Mouse (Mus musculus) embryonic facial prominence, embryonic 11.5 days (tissue): Measurements from ENCODE around the gene Psmd12. TPM values are rescaled to one million over a fixed set of nuclear protein-coding genes. Genes with fewer than 3 reads are reported as not detected.

Experiments used
- ATAC-seq: fragments of 200-750 bp; cut with Nextera tagmentation; replicated peaks from 2 replicates; pipeline ENCODE4 v1.8.0; 2017; ENCODE audit warnings: low read depth; ENCODE audit not compliant: insufficient number of reproducible peaks, low FRiP score, low TSS enrichment
- DNase-seq: peaks from one replicate; pipeline ENCODE4 v3.0.0-alpha.2; 2015; ENCODE audit warnings: low spot score
- H3K27ac ChIP-seq: fragments of 300-500 bp; sonication (generic); replicated peaks from 2 replicates; pipeline ENCODE4 v1.5.1; 2014; ENCODE audit warnings: mild to moderate bottlenecking, low read depth, low read length, control low read depth
- H3K27me3 ChIP-seq: fragments of 300-500 bp; sonication (generic); 2 replicates; pipeline ENCODE4 v1.6.1; 2014; ENCODE audit warnings: mild to moderate bottlenecking, low read length, moderate library complexity, mixed read lengths; ENCODE audit not compliant: control insufficient read depth, insufficient read depth
- H3K36me3 ChIP-seq: fragments of 300-500 bp; sonication (generic); replicated peaks from 2 replicates; pipeline ENCODE4 v1.6.1; 2014; ENCODE audit warnings: low read depth, mild to moderate bottlenecking, low read length, moderate library complexity, mixed read lengths; ENCODE audit not compliant: control insufficient read depth, insufficient read depth
- H3K4me1 ChIP-seq: fragments of 300-500 bp; sonication (generic); 2 replicates; pipeline ENCODE4 v1.6.1; 2014; ENCODE audit warnings: low read length, mixed read lengths; ENCODE audit not compliant: control insufficient read depth, insufficient read depth
- H3K4me2 ChIP-seq: fragments of 300-500 bp; sonication (generic); 2 replicates; pipeline ENCODE4 v1.6.1; 2014; ENCODE audit warnings: low read depth, mild to moderate bottlenecking, control low read depth, low read length, moderate library complexity
- H3K4me3 ChIP-seq: fragments of 300-500 bp; sonication (generic); 2 replicates; pipeline ENCODE4 v1.5.1; 2014; ENCODE audit warnings: low read depth, low read length, control low read depth
- H3K9ac ChIP-seq: fragments of 300-500 bp; sonication (generic); replicated peaks from 2 replicates; pipeline ENCODE4 v1.6.1; 2014; ENCODE audit warnings: mild to moderate bottlenecking, control low read depth, low read length
- H3K9me3 ChIP-seq: fragments of 300-500 bp; sonication (generic); replicated peaks from 2 replicates; pipeline ENCODE4 v1.6.1; 2016; ENCODE audit warnings: mild to moderate bottlenecking, low read length, inconsistent platforms, mixed read lengths; ENCODE audit not compliant: control insufficient read depth
- WGBS: fragments of 180-500 bp; shearing (Covaris S2); extraction: QIAGEN DNeasy Blood & Tissue Kit; methylation state at CpG from one replicate; pipeline ENCODE4 v1.1.7; 2014; 5-methylcytosine and 5-hydroxymethylcytosine counted together
- polyA plus RNA-seq: library from polyadenylated mRNA; unstranded; fragments of >200 nt; fragmentation: Nextera tagmentation; extraction: Ambion mirVana; gene quantifications from 2 replicates; pipeline ENCODE4 v1.2.1, GENCODE M21; 2014

Gene Psmd12
- polyA plus RNA-seq, 1 experiment from 2014 or later: 238 TPM

DNA sequence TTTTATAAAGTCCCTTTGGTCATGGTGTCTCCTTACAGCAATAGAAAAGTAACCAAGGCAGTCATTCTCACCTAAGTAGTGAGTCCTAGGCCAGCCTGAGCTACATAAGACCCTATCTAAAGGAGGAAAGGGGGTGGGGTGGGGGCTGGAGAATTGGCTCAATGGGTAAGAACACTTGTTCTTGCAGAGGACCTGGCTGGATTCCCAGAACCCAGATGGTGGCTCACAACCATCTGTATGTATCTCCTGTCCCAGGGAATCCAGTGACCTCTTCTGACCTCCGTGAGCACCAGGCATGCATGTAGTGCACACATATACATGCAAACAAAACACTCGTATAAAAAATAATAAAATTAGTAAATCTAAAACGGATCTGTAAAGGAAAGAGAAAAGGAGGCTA, 33.6 kb upstream of the Psmd12 start:
- no peaks in the 10 kb centered on the region for H3K9me3 ChIP-seq
- ATAC-seq: no peak
- H3K4me3 ChIP-seq: no peak overlapping the region
- no peak overlapping the region for H3K4me2 ChIP-seq
- H3K27ac ChIP-seq: no peak overlapping the region
- DNase-seq: no peak
- 92% methylated on average over 3 of the region's 3 CpGs for WGBS
- no peaks in the 10 kb centered on the region for H3K36me3 ChIP-seq
- no peaks in the 10 kb centered on the region for H3K27me3 ChIP-seq
- H3K4me1 ChIP-seq: no peaks in the 10 kb centered on the region
- H3K9ac ChIP-seq: no peak overlapping the region

DNA sequence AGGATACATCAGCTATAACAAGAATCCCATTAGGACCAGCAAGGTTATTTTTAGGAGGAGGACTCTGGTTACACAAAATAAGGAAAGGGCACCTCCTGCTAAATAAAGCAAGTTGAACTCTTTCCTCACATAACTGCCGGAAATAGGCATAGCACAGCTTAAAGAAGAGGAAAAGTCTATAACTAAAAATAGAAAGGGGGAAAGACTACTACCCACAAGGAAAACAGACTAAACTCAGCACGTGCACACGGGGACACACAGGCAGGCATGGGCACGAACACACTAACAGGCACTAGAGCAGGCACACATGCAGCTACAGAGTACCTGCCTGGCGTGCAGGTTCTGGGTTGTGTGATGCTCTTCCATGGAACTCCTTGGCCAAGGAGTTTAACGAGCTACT, 32.6 kb upstream of the Psmd12 start:
- Histone ChIP-seq H3K4me3 (no peak overlapping the region), H3K27ac (no peak overlapping the region), H3K9me3 (no peaks in the 10 kb centered on the region), H3K4me2 (no peak overlapping the region), H3K36me3 (no peaks in the 10 kb centered on the region), H3K4me1 (no peaks in the 10 kb centered on the region), H3K9ac (no peak overlapping the region), H3K27me3 (no peaks in the 10 kb centered on the region)
- no peak for DNase-seq
- ATAC-seq: no peak
- 82% methylated on average over 6 of the region's 6 CpGs for WGBS

DNA sequence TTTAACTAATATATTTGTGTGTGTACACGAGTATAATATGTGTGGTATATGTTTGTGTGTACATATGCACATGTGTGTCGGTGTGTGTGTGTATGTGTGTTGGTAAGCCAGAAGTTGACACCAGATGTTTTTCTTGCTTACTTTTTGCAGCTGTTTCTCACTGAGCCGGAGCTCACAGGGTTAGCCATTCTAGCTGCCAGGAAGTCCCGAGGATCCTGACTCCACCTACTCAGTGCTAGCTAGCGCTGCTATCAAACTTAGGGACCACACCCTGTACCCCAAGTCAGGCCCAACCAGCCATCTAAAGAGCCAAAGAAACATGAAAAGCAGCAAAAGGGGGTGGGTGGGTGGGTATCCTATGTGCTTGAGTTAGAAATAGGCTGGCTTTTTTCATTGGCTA, 31.9 kb upstream of the Psmd12 start:
- Histone ChIP-seq H3K4me1 (no peaks in the 10 kb centered on the region), H3K9me3 (no peaks in the 10 kb centered on the region), H3K9ac (no peak overlapping the region), H3K36me3 (no peaks in the 10 kb centered on the region), H3K4me3 (no peak overlapping the region), H3K27me3 (no peaks in the 10 kb centered on the region), H3K4me2 (no peak overlapping the region), H3K27ac (no peak overlapping the region)
- no peak for DNase-seq
- ATAC-seq: no peak
- 78% methylated on average over 5 of the region's 5 CpGs for WGBS

DNA sequence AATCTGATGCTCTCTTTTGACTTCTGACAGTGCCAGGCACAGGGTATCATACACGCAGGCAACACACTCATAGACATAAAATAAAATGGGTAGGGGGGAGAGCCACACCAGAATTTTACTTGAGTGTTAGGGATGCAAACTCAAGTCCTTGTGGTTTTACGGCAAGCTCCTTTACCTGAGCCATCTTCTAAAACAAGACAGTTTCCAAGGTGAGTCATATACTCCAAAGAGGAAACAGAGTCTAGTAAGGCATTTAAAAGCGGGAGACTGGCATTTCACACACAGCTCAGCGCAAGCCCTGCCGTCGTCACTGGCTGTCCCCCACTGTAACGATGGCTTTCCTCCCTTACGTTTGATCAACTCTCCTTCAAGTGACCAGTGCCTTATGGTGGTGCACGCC, 31.4 kb upstream of the Psmd12 start:
- no peak overlapping the region for H3K4me3 ChIP-seq
- ATAC-seq (no peak), DNase-seq (no peak)
- 88% methylated on average over 9 of the region's 9 CpGs for WGBS
- H3K36me3 ChIP-seq: no peaks in the 10 kb centered on the region
- H3K4me2 ChIP-seq: no peak overlapping the region
- no peak overlapping the region for H3K27ac ChIP-seq
- H3K27me3 ChIP-seq: no peaks in the 10 kb centered on the region
- H3K4me1 ChIP-seq: no peaks in the 10 kb centered on the region
- H3K9me3 ChIP-seq: no peaks in the 10 kb centered on the region
- H3K9ac ChIP-seq: no peak overlapping the region

DNA sequence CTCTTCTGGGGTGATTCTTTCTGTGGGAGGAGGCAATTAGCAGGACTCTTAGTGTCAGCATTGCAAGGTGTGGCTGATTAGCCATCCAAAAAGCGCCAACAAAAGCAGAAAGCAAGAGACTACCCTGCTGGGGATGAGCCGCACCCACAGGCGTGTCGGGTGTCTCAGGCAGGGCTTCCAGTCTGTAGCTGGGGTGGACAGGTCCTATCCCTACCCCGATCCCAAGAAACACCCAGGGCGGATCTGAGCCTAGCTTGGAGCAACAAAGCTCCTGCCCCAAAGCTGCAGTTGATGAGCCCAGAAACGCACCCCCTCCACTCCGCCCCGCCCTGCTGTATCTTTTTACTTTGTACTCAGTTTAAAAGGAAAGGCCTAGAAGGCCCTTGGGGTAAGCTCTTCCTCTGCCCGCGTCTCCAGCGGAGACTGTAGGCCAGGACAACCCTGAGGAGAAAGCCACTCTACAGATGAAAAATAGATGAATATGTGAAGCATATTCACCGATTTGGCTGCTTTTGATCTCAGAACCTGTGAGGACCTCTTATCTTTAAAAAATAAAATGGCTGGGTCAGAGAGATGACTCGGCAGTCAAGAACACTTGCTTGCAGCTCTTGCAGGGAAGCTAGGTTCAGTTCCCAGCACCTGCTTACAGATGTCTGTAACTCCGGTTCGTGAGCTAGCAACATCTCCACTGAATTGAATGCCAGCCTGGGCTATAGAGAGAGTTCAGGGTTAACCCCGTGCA, 29.9 kb upstream of the Psmd12 start:
- no peak overlapping the region for H3K27ac ChIP-seq
- H3K27me3 ChIP-seq: no peaks in the 10 kb centered on the region
- H3K9me3 ChIP-seq: no peaks in the 10 kb centered on the region
- ATAC-seq: no peak
- WGBS: 72% methylated on average over 17 of the region's 17 CpGs
- H3K4me2 ChIP-seq: no peak overlapping the region
- no peak overlapping the region for H3K4me3 ChIP-seq
- no peaks in the 10 kb centered on the region for H3K36me3 ChIP-seq
- no peaks in the 10 kb centered on the region for H3K4me1 ChIP-seq
- no peak for DNase-seq
- no peak overlapping the region for H3K9ac ChIP-seq

DNA sequence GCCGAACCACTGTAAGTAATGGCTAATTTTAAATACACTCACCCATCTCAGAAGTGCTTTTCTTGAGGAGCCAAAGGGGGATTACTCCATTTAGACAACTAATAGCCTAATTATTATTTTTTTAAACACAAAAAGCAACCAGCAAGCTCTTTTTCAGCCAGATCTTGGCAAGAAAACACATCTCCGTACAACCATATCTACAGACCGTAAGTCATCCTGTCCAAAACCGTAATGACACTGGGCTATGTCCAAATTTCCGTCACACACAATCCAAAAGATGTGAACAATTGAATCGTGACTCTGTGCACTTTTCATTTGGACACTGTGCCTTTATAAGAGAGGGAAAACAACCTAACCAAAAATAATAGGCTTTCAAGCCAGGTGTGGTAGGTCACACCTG, 29.2 kb upstream of the Psmd12 start:
- H3K36me3 ChIP-seq: no peaks in the 10 kb centered on the region
- no peak overlapping the region for H3K4me2 ChIP-seq
- no peak for DNase-seq
- WGBS: 93% methylated on average over 6 of the region's 6 CpGs
- no peak for ATAC-seq
- H3K4me3 ChIP-seq: no peak overlapping the region
- no peaks in the 10 kb centered on the region for H3K4me1 ChIP-seq
- no peaks in the 10 kb centered on the region for H3K9me3 ChIP-seq
- no peaks in the 10 kb centered on the region for H3K27me3 ChIP-seq
- H3K9ac ChIP-seq: no peak overlapping the region
- no peak overlapping the region for H3K27ac ChIP-seq

DNA sequence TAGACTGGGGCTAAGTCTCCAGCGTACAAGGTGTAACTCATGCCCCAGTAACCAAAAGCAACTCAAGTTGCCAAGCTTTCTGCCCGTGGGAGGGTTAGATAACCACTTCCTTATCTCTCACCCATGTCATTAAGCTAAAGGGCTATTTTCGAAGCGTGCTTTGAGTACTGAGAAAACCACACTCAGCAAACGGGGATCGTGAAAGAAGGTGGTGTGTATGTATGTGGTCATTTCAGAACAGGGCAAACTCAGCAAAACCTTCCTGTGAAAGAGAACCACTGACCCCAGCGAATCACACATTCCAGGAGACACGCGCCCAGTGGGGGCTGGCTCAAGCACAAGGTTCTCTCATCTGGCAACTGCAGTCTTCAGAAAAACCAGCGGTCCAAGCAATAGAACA, 28.2 kb upstream of the Psmd12 start:
- no peak for DNase-seq
- 87% methylated on average over 10 of the region's 10 CpGs for WGBS
- H3K9me3 ChIP-seq: no peaks in the 10 kb centered on the region
- no peak overlapping the region for H3K4me3 ChIP-seq
- no peaks in the 10 kb centered on the region for H3K4me1 ChIP-seq
- no peak overlapping the region for H3K4me2 ChIP-seq
- no peaks in the 10 kb centered on the region for H3K36me3 ChIP-seq
- no peaks in the 10 kb centered on the region for H3K27me3 ChIP-seq
- no peak for ATAC-seq
- no peak overlapping the region for H3K9ac ChIP-seq
- H3K27ac ChIP-seq: no peak overlapping the region

DNA sequence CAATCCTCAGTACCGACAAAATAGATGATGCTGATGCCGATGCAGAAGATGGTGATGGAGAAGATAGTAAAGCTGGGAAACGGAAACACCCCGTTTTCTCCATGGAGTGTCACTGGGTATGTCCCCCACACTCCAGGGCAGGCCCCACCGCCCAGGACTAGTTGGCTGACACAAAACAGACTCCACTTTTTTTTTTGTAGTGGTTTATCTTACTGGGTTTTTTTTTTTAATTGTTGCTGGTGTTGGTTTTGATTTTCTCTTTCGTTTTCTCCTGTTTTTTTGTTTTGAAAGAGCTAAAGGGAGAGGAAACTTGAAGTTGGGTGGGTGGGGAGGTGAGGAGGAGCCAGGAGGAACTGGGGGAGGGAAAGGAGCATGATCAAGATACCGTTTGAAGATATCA, 27.2 kb upstream of the Psmd12 start:
- no peak overlapping the region for H3K4me2 ChIP-seq
- no peak overlapping the region for H3K4me3 ChIP-seq
- no peak overlapping the region for H3K27ac ChIP-seq
- H3K36me3 ChIP-seq: no peaks in the 10 kb centered on the region
- no peak for DNase-seq
- ATAC-seq: no peak
- 93% methylated on average over 7 of the region's 7 CpGs for WGBS
- no peaks in the 10 kb centered on the region for H3K27me3 ChIP-seq
- H3K9me3 ChIP-seq: no peaks in the 10 kb centered on the region
- no peaks in the 10 kb centered on the region for H3K4me1 ChIP-seq
- no peak overlapping the region for H3K9ac ChIP-seq
